Mouse (Mus musculus) layer of hippocampus, adult 18-20 months (tissue): ENCODE data around the gene Rtn4r. TPM values are rescaled to one million over a fixed set of nuclear protein-coding genes. Genes with fewer than 3 reads are reported as not detected.

Experiments
- DNase-seq, 2 experiments: peaks; one replicate each; pipeline ENCODE4 v3.0.0; 2022; ENCODE audit warnings: low spot score in 2 of 2
- total RNA-seq, 2 experiments: library from RNA; stranded (reverse); gene quantifications; 2 replicates each; pipeline ENCODE4 v1.2.3; 2021

Gene Rtn4r
- total RNA-seq, 2 experiments from 2014 or later, result 108 to 117 TPM

DNA sequence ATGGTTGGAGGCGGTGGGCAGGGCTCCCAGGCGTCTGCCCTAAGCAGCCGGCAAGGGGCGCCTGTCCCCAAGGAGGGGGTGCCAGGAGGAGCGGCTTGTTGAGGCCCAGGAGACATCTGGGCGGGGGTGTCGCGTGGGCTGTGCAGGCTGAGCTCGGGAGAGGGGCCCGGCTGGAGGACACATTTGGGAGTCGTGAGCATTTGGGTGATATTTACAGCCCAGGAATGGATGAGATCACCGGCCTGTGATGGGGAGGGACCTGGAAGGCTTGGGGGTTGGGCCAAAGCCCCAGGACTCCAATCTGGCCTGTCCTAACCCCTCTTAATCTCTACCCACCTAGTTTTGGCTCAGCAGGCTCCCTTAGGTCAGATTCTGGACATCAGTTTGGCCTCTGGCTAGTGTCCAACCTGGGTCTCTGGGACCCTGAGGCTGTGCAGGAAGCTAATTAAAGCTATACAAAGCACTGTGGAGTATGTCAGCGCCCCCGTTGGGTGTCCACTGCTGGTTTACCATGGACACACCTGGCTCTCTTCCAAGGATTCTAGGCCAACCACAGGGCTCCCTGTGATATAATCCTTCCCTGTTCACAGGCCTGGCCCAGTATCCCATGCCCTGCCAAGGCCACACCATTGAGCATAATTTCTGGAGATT lies 27.2 kb downstream of the Rtn4r start:
- DNase-seq, result peak; percentile 95 to 97

DNA sequence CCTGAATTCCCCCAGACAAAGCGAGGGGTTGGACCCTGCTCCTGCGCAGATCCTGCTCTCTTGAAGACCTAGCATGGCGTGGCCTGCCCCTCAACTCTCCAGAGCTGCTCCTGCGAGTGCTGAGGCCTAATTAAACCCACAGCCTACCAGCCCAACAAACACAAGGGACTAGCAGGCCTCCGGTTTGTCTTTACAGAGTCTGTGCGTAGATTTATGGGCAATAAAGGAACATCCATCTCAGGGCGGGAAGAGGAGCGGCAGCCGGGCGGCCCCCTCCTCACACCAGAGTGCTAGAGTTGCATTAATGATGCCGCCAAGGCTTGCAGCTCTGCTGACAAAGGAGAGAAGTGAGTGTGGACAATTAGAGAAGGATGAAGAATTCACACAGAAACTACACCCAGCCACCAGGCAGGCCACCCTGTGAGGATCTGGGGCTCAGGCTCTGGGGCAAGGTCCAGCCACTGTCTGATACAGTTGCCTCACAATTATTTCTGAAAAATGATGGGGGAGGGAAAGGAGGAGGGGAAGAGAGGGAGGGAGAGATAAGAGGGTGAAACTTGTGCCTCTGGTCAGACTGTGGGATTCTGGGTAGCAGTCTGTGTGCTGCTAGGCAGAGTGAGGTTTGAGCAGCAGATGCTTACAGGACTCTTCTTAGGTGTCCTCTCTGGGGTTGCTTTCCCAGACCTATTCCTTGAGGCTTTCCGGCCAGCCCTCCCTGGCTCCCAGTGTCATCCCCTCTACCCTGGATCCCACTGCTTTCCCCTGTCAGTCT lies 29.3 kb downstream of the Rtn4r start:
- no peak for DNase-seq

DNA sequence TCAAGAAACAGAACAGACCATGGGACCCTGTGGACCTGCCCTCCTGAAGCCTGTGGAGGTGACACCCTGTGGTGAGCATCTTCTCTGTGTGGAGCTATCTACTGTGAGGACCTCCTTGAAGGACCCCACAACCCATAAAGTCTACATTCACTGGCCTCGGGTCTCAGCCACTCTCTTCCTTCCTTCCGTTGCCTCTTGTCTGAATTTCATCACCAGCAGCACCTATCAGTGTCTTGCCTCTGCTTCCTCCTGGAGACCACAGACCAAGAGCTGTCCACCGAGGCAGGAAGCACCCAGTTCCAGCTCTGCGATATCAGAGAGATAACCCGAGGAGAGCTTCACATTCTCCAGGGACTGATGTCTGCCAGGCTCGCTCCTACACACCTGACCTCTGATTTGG lies 31.8 kb downstream of the Rtn4r start:
- no peak for DNase-seq

DNA sequence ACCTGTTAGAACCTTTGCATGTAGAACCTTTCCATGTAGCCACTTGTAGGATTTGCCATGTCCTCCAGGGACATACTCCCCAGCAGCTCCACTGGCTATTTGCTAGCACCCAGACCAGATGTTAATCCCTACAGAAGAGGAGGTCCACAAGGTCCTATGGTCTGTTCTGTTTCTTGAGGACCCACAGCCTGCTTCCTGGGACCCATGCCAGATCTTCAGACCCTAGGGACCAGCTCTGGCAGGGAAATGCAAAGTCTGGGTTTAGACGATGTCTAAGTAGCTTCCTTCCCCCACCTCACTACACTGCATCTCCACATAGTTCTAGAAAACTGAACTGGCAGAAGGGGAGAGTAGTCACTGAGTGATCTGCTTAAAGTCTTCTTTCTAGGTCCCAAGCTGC lies 32.3 kb downstream of the Rtn4r start:
- DNase-seq, result no peak

DNA sequence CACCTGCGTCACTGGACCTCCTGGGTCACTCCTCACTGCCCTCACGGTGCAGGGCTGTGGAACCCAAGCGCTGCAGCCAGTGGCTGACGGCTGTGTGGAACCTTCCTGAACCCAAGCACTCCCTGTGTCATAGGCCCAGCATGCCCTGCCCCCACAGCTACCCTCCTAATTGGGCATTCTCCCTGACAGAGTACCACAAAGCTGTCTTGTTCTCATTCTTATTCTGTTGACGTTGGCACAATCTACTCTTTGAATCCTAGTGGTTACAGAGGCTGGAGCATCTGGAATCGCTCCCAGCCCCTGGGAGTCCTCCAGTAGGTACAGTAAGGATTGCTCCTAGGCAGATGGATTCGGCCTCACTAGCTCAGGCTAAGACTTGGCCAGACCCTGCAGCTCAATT lies 33.1 kb downstream of the Rtn4r start:
- peak in 1 of 2 experiments; percentile 67 for DNase-seq

DNA sequence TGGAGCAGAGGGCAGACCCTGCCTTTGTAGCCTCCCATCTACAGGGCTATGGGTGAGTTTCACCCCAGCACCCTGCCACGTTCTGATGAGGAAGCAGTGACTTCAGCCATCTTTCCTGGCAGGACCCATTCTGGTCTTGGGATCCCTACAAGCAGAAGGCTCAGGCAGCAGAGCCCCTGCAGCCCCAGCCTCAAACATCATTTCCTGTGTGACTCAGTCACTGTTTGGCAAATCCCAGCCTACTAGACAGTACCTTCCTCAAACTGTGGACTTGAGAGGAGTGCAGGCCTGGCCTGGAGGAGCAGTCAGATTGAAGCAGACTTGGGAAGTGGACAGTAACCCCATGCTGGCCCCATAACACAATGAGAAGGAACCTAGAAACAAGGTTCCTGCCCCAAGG lies 33.7 kb downstream of the Rtn4r start:
- no peak for DNase-seq

DNA sequence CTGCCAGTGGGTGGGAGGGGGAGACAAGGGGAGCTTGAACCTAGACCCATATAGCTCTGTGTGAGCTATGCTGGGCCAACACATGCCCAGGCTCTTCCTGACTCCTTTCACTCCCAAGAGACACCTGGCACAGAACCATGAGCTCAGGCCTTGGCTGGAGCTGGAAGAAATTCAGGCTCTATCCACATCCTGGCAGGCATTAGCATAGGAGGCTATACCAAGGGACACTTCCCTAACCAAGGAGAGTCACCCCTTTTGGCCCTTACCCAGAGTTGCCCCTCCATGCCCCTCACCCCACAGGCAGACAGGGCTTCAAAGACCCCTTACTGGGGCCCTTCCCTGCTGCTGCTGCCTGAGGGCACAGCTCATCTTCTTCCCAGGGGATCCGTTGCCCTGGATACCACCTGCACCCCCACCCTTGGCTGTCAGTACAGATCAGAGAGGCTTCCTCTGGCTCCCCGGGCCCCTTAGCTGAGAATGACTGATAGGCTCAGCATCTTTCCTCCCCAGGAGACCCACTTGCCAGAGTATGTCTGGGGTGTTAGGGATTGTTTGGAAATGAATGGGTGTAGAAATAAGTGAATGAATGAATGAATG lies 37.3 kb downstream of the Rtn4r start:
- no peak for DNase-seq

DNA sequence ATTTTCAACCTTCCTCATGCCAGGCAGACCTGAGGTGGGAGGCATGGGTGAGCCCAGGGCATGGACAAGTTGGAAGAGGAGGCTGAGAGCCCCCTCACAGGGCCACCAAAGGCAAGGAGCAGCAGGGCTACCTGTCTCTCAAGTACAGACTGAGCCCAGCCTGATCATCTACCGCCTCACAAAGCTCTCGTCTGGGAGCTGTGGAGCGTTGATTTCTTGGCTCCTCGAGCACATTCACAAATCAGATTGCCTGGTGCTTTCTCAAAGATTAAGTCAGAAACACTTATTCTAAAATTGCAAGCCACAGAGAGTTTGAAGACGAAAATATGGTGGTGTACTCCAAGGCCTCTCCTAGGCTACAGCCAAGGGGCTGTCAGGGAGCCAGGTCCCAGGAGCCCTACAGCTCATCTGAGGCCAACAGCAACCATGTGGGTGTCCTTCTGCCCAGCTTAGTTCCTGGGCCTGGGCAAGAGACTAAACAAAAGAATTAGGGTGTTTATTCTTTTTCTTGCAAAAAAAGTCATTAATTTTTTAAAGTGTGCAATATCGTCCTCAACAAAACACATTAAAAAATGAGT lies 39.3 kb downstream of the Rtn4r start:
- no peak for DNase-seq

DNA sequence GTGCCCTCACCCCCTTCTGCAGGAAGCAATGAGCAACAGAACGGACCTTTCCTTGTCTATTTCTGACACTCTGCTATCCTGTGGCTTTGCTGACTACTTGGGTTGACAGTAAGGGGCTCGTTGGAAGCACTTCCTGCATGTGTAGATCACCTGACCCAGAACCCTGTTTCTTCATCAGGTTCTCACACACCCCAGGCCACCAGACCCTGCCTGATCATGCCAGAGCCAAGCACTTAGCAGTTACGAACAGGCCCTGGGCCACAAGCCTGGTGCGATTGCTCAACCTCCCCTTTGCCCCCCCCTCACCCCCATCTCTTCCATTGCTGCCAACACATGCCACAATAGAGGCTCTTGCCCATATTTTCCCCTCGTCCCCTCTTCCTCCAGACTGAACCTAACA lies 41.7 kb downstream of the Rtn4r start:
- no peak for DNase-seq

DNA sequence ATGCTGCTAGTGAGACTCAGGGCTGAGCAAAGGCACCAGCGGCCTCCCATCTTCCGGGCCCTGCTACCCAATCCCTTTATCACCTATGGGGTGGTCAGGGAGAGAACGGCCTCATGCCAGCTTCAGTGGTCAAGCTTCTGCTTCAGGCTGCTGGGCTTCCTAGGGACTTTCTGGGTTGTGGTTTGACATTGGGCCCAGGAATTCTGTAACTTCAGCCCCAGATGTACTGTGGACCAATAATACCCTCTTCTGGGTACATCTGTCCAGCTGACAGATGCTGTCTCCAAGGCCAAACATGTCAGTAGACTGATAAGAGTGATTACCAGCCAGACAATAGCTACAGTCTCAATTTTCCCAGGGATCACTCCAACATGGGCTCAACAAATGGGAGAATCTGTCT lies 42.3 kb downstream of the Rtn4r start:
- no peak for DNase-seq

DNA sequence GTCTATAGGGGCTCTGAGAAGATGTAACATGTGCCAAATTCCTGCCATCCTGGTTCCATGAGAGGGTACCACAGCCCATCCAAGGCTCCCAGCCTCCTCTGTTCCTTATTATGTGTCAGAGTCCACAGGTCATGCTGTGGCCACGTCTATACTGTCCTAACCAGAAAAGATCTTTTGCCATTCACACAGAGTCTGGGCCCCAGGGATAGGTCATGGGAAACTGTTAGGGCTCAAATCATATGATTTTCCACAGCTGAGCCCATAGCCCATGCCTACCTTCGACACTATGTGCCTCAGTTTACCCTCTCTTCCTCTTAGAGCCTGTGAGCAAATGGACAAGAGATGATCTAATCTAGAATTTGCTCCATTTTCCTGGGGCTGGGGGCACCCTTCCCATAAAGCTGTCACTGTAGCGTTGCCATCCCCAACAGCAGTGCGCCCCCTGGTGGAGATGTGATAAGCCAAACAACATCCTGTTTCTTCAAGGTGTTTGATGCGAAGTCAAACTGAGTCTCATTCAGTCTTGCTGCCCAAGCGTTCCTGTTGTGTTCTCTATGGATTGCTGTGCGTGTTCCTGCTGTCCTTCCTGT lies 44.9 kb downstream of the Rtn4r start:
- DNase-seq, result peak; percentile 72 to 87

DNA sequence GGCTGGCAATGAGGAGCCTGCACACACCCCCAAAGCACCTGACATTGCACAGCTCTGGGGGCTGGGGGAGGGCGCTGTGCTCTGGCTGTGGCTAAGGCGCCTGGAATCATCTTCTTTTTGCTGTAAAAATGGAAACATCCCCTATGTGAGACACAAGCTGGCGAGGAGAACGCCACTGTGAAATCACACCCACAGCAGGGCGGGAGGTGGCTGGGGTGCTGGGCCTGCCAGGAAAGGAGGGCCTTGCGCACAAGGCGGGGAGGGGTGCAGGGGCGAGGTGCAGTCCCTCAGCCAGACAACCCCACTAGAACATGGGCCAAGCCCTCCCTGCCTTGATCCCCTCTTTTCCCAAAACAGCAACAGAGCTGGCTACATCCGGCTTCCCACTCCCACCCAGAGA lies 45.8 kb downstream of the Rtn4r start:
- peak; percentile 76 to 84 for DNase-seq

DNA sequence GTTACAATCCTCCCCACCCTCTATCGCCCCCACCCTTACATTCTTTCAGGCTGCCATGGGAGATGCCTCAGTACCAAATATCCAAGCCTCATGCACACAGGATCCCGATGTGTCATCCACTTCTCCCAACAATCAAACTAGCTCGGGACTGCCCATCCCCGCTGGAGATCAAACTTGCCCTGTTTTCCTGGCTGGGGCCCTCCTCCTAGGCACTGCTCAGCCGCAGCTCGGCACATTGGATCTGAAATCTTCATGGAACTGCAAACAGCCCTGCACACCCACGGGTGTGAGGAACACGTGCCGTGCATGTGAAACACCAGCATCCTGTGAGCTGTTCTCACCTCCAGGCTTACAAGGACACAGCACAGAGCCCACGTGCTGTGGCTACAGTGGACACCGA lies 46.3 kb downstream of the Rtn4r start:
- DNase-seq, result peak; percentile 43 to 56

DNA sequence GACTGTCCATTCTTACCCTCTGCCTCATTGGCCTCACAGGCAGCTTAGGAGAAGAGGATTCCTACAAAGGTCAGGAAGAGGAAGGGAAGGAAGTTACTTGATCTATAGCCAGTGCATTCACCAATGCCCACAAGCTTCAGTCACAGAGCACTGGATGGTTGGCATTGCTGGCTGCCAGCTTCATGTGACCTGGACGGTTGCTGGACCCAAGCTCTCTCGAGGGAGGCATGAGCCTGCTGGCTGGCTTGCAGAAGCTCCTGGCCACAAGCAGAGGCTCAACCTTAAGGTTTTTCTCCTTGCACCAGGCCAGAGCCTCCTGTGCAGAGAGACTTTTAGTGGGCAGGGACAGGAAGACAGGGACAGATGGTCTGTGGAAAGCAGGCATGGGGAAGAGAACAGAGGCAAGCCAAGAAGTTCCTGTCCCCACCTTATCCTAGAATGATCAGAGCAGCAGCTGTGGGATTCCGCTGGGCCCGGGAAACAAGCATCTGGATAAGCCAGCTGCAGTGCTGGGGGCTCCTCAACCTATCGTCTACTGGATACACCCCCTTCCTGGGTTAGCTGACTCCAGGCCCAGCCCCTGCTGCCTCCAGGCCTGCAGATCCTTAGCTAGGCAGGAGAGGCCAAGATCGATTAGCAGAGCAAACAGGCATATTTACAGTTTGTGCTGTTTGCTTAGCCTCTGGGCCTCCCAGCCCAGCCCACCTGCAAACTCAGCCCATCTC lies 48.5 kb downstream of the Rtn4r start:
- DNase-seq, result no peak

DNA sequence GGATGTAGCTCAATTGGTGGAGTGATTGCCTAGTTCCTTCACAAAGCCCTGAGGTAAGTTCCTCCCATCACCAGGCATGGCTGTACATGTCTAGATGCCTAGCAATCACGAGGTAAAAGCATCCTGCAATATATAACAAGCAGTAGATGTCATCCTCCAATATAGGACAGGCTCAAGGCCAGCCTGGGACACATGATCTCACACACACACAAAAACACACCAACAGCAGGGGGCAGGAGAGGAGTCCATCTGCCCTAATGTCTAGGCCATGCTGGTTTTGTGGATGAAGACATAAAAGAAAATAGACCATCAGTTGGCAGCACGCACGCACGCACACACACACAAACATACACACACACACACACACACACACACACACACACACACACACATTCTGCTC lies 49.3 kb downstream of the Rtn4r start:
- DNase-seq, result no peak

DNA sequence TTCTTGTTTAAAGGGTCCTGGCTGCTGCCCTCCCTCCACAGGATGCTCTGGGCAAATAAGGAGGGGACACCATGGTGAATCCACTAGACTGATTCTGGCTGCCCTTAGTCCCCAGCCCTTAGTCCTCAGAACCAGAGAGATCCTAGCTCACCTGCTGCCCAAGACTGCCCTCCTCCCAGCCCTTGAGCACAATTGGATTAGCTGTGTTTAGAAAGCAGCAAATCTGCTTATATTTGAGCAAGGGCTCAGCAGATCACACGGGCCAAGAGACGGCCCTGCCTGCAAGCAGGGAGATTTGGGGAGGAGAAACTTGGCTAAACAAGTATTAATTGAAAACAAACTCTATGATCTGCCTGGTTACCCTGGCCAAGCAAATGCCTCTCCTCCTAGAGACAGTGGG lies 52.1 kb downstream of the Rtn4r start:
- no peak for DNase-seq

DNA sequence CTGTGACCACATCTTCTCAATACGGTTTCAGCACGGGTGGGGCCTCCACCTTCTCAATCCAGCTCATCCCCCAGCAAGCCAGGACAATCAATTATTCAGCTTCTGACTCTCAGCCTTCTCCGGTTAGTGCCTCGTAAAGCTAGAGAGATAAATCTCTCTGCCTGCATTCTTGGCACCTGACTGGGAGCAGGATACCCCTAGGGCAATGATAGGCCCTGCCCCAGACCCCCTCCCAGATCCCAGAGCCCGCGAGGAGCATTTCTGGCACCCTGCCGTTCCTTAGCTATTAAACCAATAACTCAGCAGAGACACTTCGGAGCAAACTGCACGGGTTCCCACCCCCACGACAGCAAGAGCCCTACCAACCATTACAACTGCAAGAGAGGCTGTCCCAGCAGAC lies 54.0 kb downstream of the Rtn4r start:
- no peak for DNase-seq

DNA sequence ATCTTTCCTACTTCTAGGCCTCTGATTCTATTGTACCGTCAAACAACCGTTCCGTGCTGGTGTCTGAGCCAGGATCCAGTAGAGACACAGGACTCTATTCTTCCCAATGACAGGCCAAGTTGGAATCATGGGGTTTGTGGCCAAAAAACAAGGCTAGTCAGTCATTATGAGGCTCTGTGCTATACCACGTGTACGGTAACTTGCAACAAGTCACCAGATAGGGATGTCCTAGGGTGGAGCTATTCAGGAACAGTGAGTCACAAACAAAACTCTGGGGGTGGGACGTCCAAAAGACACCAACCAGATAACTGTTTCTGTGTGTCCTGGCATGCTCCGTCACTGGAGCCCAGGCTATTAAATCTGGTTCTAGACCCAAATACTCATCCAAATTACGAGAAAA lies 55.3 kb downstream of the Rtn4r start:
- no peak for DNase-seq

DNA sequence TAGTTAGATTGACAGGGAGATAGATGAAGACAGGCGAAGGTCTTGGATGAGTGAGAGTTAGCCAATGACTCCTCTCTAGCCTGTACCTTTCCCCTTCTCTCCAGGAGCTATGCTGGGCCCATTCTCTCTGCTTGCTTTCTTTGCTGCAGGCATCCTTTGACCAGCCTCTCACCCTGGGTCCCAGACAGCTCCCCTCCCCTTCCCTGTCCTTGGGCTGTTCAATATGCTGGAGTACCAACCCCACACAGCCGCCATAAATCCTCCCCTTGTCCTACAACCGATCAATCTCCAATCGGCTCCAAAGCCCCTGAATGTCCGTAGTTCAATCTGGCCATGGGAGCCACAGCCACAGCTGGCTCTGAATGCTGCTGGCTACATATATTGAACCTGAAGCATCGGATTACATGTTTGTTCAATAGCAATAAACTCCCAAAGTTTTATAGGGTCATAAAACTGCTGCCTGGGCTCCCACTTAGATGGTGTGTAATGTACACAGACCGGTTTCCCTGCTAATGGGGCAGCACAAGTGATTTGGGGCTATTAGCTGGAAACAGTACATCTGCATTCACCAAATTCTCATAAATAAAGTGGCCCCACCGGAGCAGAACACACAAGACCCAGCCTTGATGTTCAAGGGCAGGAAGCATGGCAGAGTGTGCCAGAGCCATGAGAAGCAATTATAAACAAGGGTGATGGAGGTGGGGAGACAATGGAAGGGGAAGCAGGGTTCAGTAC lies 58.4 kb downstream of the Rtn4r start:
- DNase-seq, result no peak

DNA sequence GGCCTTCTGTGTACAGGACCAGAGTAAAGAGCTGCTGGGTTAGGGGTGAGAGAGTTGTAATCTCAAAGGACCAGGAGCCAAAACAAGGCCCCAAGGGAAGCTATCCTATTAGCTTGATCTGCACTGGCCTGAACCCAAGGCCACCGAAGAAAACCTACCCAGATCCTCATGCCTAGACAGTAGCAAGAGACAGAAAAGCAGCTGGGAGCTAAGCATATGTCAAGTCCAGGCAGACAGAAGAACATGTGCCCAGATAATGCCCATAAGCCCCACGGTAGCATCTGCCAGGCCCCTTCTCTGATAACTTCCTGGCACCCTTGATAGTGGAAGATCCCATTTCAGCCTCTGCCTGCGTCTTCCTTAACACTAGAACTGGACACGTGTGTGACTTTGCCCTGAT lies 59.4 kb downstream of the Rtn4r start:
- no peak for DNase-seq

DNA sequence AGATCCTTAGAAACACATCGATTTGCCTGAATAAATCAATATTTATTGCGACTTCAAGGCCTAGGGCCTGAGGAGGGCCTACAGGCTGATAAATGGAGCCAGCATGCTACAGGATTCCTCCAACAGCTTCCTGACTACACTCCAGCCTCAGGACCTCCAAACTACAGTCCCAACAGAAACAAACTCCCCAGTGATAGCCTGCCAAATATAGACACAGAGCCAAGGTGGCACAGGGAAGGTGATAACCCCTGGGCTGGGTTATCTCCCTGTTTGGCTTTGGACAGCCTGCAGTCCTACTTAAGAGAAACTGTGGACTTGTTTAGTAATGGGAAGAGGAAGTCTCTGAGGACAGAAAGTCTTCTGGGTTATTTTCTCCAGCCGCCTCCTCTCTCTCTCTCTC lies 59.8 kb downstream of the Rtn4r start:
- no peak for DNase-seq
